Mouse (Mus musculus) C2C12 (cell line): ENCODE data around the gene Olfr305. TPM values are rescaled to one million over a fixed set of nuclear protein-coding genes. Genes with fewer than 3 reads are reported as not detected.
"Not testable (repeated sequence)": the region's sequence is repeated elsewhere in the genome, so short reads cannot be mapped to it uniquely, and the experiment has no call there.

Experiments
- H3K27me3 ChIP-seq: one replicate; pipeline ENCODE4 v1.6.1; 2011; ENCODE audit not compliant: control insufficient read depth, insufficient read depth, insufficient read length
- H3K36me3 ChIP-seq: one replicate; pipeline ENCODE4 v1.6.1; 2011; ENCODE audit not compliant: control insufficient read depth, insufficient read depth
- H3K4me3 ChIP-seq: one replicate; pipeline ENCODE4 v1.5.1; 2011; ENCODE audit warnings: mild to moderate bottlenecking, control low read depth; ENCODE audit not compliant: poor library complexity, insufficient read depth, severe bottlenecking
- H3K79me2 ChIP-seq: one replicate; pipeline ENCODE4 v1.6.1; 2011; ENCODE audit not compliant: control insufficient read depth, insufficient read depth
- H3K79me3 ChIP-seq: one replicate; pipeline ENCODE4 v1.6.1; 2011; ENCODE audit warnings: low read depth, control low read depth
- H3ac ChIP-seq: one replicate; pipeline ENCODE3; 2011; ENCODE audit warnings: low read depth; ENCODE audit not compliant: control insufficient read depth, insufficient read length
- CEBPB ChIP-seq: IDR thresholded peaks from one replicate; pipeline ENCODE4 v1.6.1; 2011; ENCODE audit warnings: low read depth, mild to moderate bottlenecking, control low read depth, moderate library complexity
- CTCF ChIP-seq: IDR thresholded peaks from one replicate; pipeline ENCODE4 v1.5.1; 2011; ENCODE audit not compliant: control insufficient read depth, insufficient read depth, insufficient read length
- FOSL1 ChIP-seq: IDR thresholded peaks from one replicate; pipeline ENCODE4 v1.8.0; 2011; ENCODE audit warnings: mild to moderate bottlenecking, low read length; ENCODE audit not compliant: poor library complexity, insufficient read depth, severe bottlenecking
- MAX ChIP-seq: IDR thresholded peaks from one replicate; pipeline ENCODE4 v1.6.1; 2011; ENCODE audit warnings: mild to moderate bottlenecking, control low read depth
- MYOD1 ChIP-seq: IDR thresholded peaks from one replicate; pipeline ENCODE4 v1.6.1; 2011; ENCODE audit warnings: low read depth; ENCODE audit not compliant: control insufficient read depth, insufficient read length
- MYOG ChIP-seq: IDR thresholded peaks from one replicate; pipeline ENCODE4 v1.6.1; 2011; ENCODE audit not compliant: control insufficient read depth, insufficient read length; ENCODE audit errors: extremely low read depth
- USF1 ChIP-seq: IDR thresholded peaks from one replicate; pipeline ENCODE4 v1.6.1; 2011; ENCODE audit warnings: low read depth, mild to moderate bottlenecking, control low read depth, moderate library complexity
- long read RNA-seq, 2 experiments: library from polyadenylated mRNA; unstranded; transcript quantifications; one replicate each; pipeline ENCODE4 v2.0.0; 2019 to 2020
- polyA plus RNA-seq: library from polyadenylated mRNA; unstranded; fragments of >200 nt; fragmentation: generic; extraction: Trizol; gene quantifications from one replicate; pipeline ENCODE4 v1.2.1, GENCODE M21; 2012; ENCODE audit warnings: missing spikeins

The Olfr305 gene
- polyA plus RNA-seq, result not detected
- long read RNA-seq, experiment 1, result 0 reads
- long read RNA-seq, experiment 2, result 0 reads

- H3K79me3 ChIP-seq, result no peaks in the 10 kb centered on the region
- H3K36me3 ChIP-seq, result no peaks in the 10 kb centered on the region
- no peaks in the 10 kb centered on the region for H3K27me3 ChIP-seq
- no peaks in the 10 kb centered on the region for H3K79me2 ChIP-seq
- H3ac ChIP-seq, result no peak within 1 kb of the TSS
- no peak within 1 kb of the TSS for H3K4me3 ChIP-seq
- no peak for TF ChIP-seq CTCF
- TF ChIP-seq USF1, result no peak
- TF ChIP-seq FOSL1, result no peak
- TF ChIP-seq MYOD1, result no peak
- TF ChIP-seq MYOG, result no peak
- TF ChIP-seq CEBPB, result no peak
- no peak for TF ChIP-seq MAX
Observed at GRCm38 (mm10) chr7:86366828-86367227, at the start of gene Olfr305. Gene Olfr305 (minus strand): TSS chr7:86366928.

- TF ChIP-seq CEBPB (no peak), USF1 (no peak), CTCF (no peak), MAX (no peak), FOSL1 (no peak)
- Histone ChIP-seq H3K79me3 (no peaks in the 10 kb centered on the region), H3K27me3 (no peaks in the 10 kb centered on the region), H3ac (no peak within 1 kb of the TSS), H3K4me3 (no peak within 1 kb of the TSS), H3K79me2 (no peaks in the 10 kb centered on the region), H3K36me3 (no peaks in the 10 kb centered on the region)
Observed at GRCm38 (mm10) chr7:86403546-86403945, 36.8 kb upstream of the Olfr305 start, which contains the start of gene Olfr301. Gene Olfr301 (plus strand): TSS chr7:86403846.

- H3K27me3 ChIP-seq, result no peaks in the 10 kb centered on the region
- H3K79me2 ChIP-seq, result no peaks in the 10 kb centered on the region
- no peaks in the 10 kb centered on the region for H3K79me3 ChIP-seq
- H3ac ChIP-seq, result no peak within 1 kb of the TSS
- TF ChIP-seq MYOG (no peak), USF1 (no peak), CEBPB (no peak), MYOD1 (no peak), CTCF (no peak), FOSL1 (no peak), MAX (no peak)
- H3K36me3 ChIP-seq, result no peaks in the 10 kb centered on the region
- no peak within 1 kb of the TSS for H3K4me3 ChIP-seq
Observed at GRCm38 (mm10) chr7:86397689-86398088, 31.0 kb upstream of the Olfr305 start, which contains the start of gene Olfr303. Gene Olfr303 (minus strand): TSS chr7:86397789.

- no peak for TF ChIP-seq CTCF
- TF ChIP-seq MYOD1, result no peak
- no peak for TF ChIP-seq FOSL1
- TF ChIP-seq CEBPB, result no peak
- no peak for TF ChIP-seq MAX
- no peak for TF ChIP-seq USF1
- TF ChIP-seq MYOG, result no peak
- no peak within 1 kb of the TSS for H3ac ChIP-seq
- no peak within 1 kb of the TSS for H3K4me3 ChIP-seq
- H3K79me2 ChIP-seq, result no peaks in the 10 kb centered on the region
- no peaks in the 10 kb centered on the region for H3K27me3 ChIP-seq
- no peaks in the 10 kb centered on the region for H3K79me3 ChIP-seq
- H3K36me3 ChIP-seq, result no peaks in the 10 kb centered on the region
Observed at GRCm38 (mm10) chr7:86386558-86386957, 19.8 kb upstream of the Olfr305 start, which contains the start of gene Olfr304. Gene Olfr304 (minus strand): TSS chr7:86386658.

- Histone ChIP-seq H3ac (no peak overlapping the region), H3K79me2 (no peaks in the 10 kb centered on the region), H3K36me3 (no peaks in the 10 kb centered on the region), H3K4me3 (no peak overlapping the region), H3K79me3 (no peaks in the 10 kb centered on the region), H3K27me3 (no peaks in the 10 kb centered on the region)
- no peak for TF ChIP-seq MAX
- TF ChIP-seq USF1, result no peak
- no peak for TF ChIP-seq CEBPB
- TF ChIP-seq MYOD1, result no peak
- TF ChIP-seq MYOG, result no peak
- TF ChIP-seq CTCF, result no peak
- no peak for TF ChIP-seq FOSL1
Observed at GRCm38 (mm10) chr7:86385769-86386168, 19.0 kb upstream of the Olfr305 start.

GRCm38 (mm10) chr7:86346296-86346695 lies 20.4 kb downstream of the Olfr305 start:
- H3K27me3 ChIP-seq, H3K79me2 ChIP-seq, H3ac ChIP-seq, H3K79me3 ChIP-seq, H3K36me3 ChIP-seq, H3K4me3 ChIP-seq: not testable (repeated sequence)
